Mouse (Mus musculus) neural tube, embryonic 12.5 days (tissue): Measurements from ENCODE around the gene Arhgap30. TPM values are rescaled to one million over a fixed set of nuclear protein-coding genes. Genes with fewer than 3 reads are reported as not detected.

ENCODE experiments used
- ATAC-seq: fragments of 200-750 bp; cut with Nextera tagmentation; 2 replicates; pipeline ENCODE4 v1.8.0; 2017; ENCODE audit warnings: low read depth, mild to moderate bottlenecking, moderate TSS enrichment, moderate library complexity; ENCODE audit not compliant: low FRiP score
- H3K27ac ChIP-seq: fragments of 300-500 bp; sonication (generic); 2 replicates; pipeline ENCODE4 v1.5.1; 2016
- H3K27me3 ChIP-seq: fragments of 300-500 bp; sonication (generic); replicated peaks from 2 replicates; pipeline ENCODE4 v1.6.1; 2016; ENCODE audit warnings: mild to moderate bottlenecking
- H3K36me3 ChIP-seq: fragments of 300-500 bp; sonication (generic); 2 replicates; pipeline ENCODE4 v1.6.1; 2016; ENCODE audit warnings: mild to moderate bottlenecking
- H3K4me1 ChIP-seq: fragments of 300-500 bp; sonication (generic); 2 replicates; pipeline ENCODE4 v1.6.1; 2016
- H3K4me2 ChIP-seq: fragments of 300-500 bp; sonication (generic); replicated peaks from 2 replicates; pipeline ENCODE4 v1.6.1; 2016; ENCODE audit warnings: mild to moderate bottlenecking
- H3K4me3 ChIP-seq: fragments of 300-500 bp; sonication (generic); 2 replicates; pipeline ENCODE4 v1.5.1; 2016
- H3K9ac ChIP-seq: fragments of 300-500 bp; sonication (generic); 2 replicates; pipeline ENCODE4 v1.6.1; 2016; ENCODE audit warnings: mild to moderate bottlenecking
- H3K9me3 ChIP-seq: fragments of 300-500 bp; sonication (generic); 2 replicates; pipeline ENCODE4 v1.6.1; 2016; ENCODE audit warnings: mild to moderate bottlenecking
- WGBS: fragments of 180-500 bp; shearing (Covaris S2); methylation state at CpG from one replicate; pipeline ENCODE4 v1.1.7; 2016; 5-methylcytosine and 5-hydroxymethylcytosine counted together
- polyA plus RNA-seq: library from polyadenylated mRNA; unstranded; fragments of >200 nt; fragmentation: Nextera tagmentation; extraction: Ambion mirVana; gene quantifications from 2 replicates; pipeline ENCODE4 v1.2.1, GENCODE M21; 2016

Arhgap30 gene
- polyA plus RNA-seq, 1 experiment from 2014 or later: 1.1 TPM

DNA sequence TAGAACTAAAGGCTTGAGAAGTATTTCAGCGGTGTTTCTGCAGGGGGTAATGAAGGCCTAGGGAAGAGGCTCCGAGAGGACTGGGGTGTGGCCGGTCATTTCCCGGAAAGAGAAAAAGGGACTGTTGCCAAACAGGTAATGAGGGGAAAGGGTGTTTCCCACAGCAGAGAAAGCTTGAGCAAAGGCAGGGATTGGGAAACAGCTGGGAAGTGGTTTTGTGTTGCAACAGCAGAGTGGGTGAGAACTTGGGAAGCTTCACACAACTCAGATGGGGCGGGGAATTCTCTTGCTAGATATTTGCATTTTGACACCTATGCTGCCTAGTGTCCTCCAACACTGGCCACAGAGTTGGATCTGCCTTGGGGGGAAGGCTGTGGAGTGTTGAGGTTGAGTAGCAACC lies 64.2 kb downstream of the Arhgap30 start:
- H3K4me2 ChIP-seq: no peak overlapping the region
- H3K27me3 ChIP-seq: no peaks in the 10 kb centered on the region
- H3K27ac ChIP-seq: no peak overlapping the region
- no peaks in the 10 kb centered on the region for H3K9me3 ChIP-seq
- H3K4me1 ChIP-seq: no peaks in the 10 kb centered on the region
- H3K9ac ChIP-seq: no peak overlapping the region
- no peak for ATAC-seq
- no peak overlapping the region for H3K4me3 ChIP-seq
- no peaks in the 10 kb centered on the region for H3K36me3 ChIP-seq
- 85% methylated on average over 5 of the region's 5 CpGs for WGBS

DNA sequence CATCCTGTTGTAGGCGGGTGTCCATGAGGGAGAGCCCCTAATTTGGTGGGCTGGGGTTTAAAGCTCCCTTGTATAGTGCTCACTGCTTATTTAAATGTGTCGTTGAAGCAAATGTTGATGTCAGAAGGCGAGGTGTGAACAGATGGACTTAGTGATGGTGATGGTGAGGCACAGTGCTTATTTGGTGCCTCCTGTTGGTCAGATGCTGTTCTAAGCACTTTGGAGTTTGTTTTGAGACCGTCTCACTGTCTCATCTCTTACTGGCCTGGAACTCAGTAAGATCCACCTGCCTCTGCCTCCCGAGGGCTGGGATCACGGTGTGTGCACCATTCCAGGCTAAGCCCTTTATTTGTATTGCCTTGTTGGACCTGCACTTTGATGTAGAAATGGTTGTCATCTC lies 66.2 kb downstream of the Arhgap30 start:
- H3K27me3 ChIP-seq: no peaks in the 10 kb centered on the region
- no peaks in the 10 kb centered on the region for H3K4me1 ChIP-seq
- H3K9ac ChIP-seq: no peak overlapping the region
- H3K4me2 ChIP-seq: no peak overlapping the region
- no peak overlapping the region for H3K4me3 ChIP-seq
- WGBS: 83% methylated on average over 6 of the region's 6 CpGs
- ATAC-seq: no peak
- H3K9me3 ChIP-seq: no peaks in the 10 kb centered on the region
- H3K27ac ChIP-seq: no peak overlapping the region
- H3K36me3 ChIP-seq: no peaks in the 10 kb centered on the region

DNA sequence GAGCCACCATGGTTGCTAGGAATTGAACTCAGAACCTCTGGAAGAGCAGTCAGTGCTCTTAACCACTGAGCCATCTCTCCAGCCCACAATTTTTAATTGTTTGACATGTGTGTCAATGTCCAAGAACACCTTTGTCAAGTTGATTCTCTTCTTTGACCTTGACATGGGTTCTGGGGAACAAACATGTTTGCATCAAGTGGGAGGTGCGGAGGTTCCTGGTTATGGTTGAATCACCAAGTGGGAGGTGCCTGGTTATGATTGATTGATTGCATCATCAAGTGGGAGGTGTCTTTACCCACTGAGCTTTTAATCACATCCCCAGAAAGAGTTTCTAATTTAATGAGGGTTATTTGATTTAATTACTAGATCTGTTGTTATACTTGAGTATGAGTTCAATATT lies 68.8 kb downstream of the Arhgap30 start:
- Histone ChIP-seq H3K9ac (no peak overlapping the region), H3K4me3 (no peak overlapping the region), H3K9me3 (no peaks in the 10 kb centered on the region), H3K27ac (no peak overlapping the region), H3K36me3 (no peaks in the 10 kb centered on the region), H3K4me1 (no peaks in the 10 kb centered on the region), H3K4me2 (no peak overlapping the region), H3K27me3 (no peaks in the 10 kb centered on the region)
- no peak for ATAC-seq
- WGBS: 89% methylated on average over 1 of the region's 1 CpGs

DNA sequence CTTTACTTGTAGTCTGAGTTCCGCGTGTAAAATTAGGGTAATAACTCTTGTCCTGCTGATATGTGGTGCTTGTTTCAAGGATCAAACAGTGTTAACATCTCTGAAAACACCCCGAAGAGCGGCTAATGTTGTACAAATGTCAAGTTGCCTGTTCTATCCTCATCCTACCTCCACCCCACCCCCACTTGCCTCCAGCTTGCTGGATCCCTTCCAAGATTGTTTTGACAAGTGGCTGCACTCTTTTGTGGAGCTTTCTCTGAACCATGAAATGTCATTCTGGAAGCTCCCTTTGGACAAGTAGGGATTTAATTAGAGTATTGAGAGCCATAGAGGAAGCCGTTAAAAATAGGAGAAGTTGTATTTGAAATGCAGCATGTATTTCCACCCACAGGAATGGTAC lies 71.0 kb downstream of the Arhgap30 start:
- 57% methylated on average over 5 of the region's 5 CpGs for WGBS
- no peaks in the 10 kb centered on the region for H3K4me1 ChIP-seq
- no peak overlapping the region for H3K4me2 ChIP-seq
- H3K9ac ChIP-seq: no peak overlapping the region
- no peak overlapping the region for H3K4me3 ChIP-seq
- no peaks in the 10 kb centered on the region for H3K36me3 ChIP-seq
- H3K27me3 ChIP-seq: no peaks in the 10 kb centered on the region
- ATAC-seq: no peak
- no peak overlapping the region for H3K27ac ChIP-seq
- no peaks in the 10 kb centered on the region for H3K9me3 ChIP-seq

Other genes with a start within 250 kb of the Arhgap30 start
- gene Sdhc, start 238.4 kb upstream of the Arhgap30 start, polyA plus RNA-seq: 228 and 233 TPM in 2 replicates
- 6.5 and 7.8 TPM in 2 replicates for gene Mpz, start 238.2 kb upstream of the Arhgap30 start, polyA plus RNA-seq
- 5.9 and 6.2 TPM in 2 replicates for gene Pcp4l1, start 192.7 kb upstream of the Arhgap30 start, polyA plus RNA-seq
- 0.20 and 0.24 TPM in 2 replicates for gene Nr1i3, start 175.0 kb upstream of the Arhgap30 start, polyA plus RNA-seq
- gene Tomm40l, start 166.4 kb upstream of the Arhgap30 start, polyA plus RNA-seq: 30.1 and 30.8 TPM in 2 replicates
- 5.4 and 7.6 TPM in 2 replicates for gene Apoa2, start 163.9 kb upstream of the Arhgap30 start, polyA plus RNA-seq
- 21.9 and 24.3 TPM in 2 replicates for gene Fcer1g, start 154.6 kb upstream of the Arhgap30 start, polyA plus RNA-seq
- gene Adamts4, start 138.5 kb upstream of the Arhgap30 start, polyA plus RNA-seq: 6.2 and 6.3 TPM in 2 replicates
- 233 and 247 TPM in 2 replicates for gene Ndufs2, start 137.6 kb upstream of the Arhgap30 start, polyA plus RNA-seq
- gene B4galt3, start 118.6 kb upstream of the Arhgap30 start, polyA plus RNA-seq: 88.3 and 95.6 TPM in 2 replicates
- gene Ppox, start 107.8 kb upstream of the Arhgap30 start, polyA plus RNA-seq: 52.0 and 54.3 TPM in 2 replicates
- 103 and 111 TPM in 2 replicates for gene Usp21, start 101.0 kb upstream of the Arhgap30 start, polyA plus RNA-seq
- 105 and 120 TPM in 2 replicates for gene Ufc1, start 93.9 kb upstream of the Arhgap30 start, polyA plus RNA-seq
- gene Dedd, start 59.8 kb upstream of the Arhgap30 start, polyA plus RNA-seq: 50.9 and 57.3 TPM in 2 replicates
- 45.6 and 46.1 TPM in 2 replicates for gene Nit1, start 43.3 kb upstream of the Arhgap30 start, polyA plus RNA-seq
- gene Pfdn2, start 43.3 kb upstream of the Arhgap30 start, polyA plus RNA-seq: 157 and 158 TPM in 2 replicates
- gene Klhdc9, start 28.2 kb upstream of the Arhgap30 start, polyA plus RNA-seq: 2.1 and 2.6 TPM in 2 replicates
- 1.2 and 1.8 TPM in 2 replicates for gene Nectin4, start 18.9 kb upstream of the Arhgap30 start, polyA plus RNA-seq
- 176 and 178 TPM in 2 replicates for gene Usf1, start 22.4 kb downstream of the Arhgap30 start, polyA plus RNA-seq
- 9.2 and 10.3 TPM in 2 replicates for gene Tstd1, start 29.9 kb downstream of the Arhgap30 start, polyA plus RNA-seq
- 15.0 and 16.9 TPM in 2 replicates for gene F11r, start 48.6 kb downstream of the Arhgap30 start, polyA plus RNA-seq
- 22.4 and 23.0 TPM in 2 replicates for gene Alyref2, start 114.5 kb downstream of the Arhgap30 start, polyA plus RNA-seq
- not detected in 2 replicates for gene Itln1, start 146.3 kb downstream of the Arhgap30 start, polyA plus RNA-seq
- gene Cd244a, start 170.2 kb downstream of the Arhgap30 start, polyA plus RNA-seq: not detected in 2 replicates
- 0.11 TPM in 1 of 2 replicates, not detected in the other for gene Ly9, start 218.5 kb downstream of the Arhgap30 start, polyA plus RNA-seq